Mouse (Mus musculus): ENCODE data around the gene Dnah17. TPM values are rescaled to one million over a fixed set of nuclear protein-coding genes. Genes with fewer than 3 reads are reported as not detected.

Dnah17 gene
- polyA plus RNA-seq, 1 experiment from 2014 or later: 0.17 TPM

DNA sequence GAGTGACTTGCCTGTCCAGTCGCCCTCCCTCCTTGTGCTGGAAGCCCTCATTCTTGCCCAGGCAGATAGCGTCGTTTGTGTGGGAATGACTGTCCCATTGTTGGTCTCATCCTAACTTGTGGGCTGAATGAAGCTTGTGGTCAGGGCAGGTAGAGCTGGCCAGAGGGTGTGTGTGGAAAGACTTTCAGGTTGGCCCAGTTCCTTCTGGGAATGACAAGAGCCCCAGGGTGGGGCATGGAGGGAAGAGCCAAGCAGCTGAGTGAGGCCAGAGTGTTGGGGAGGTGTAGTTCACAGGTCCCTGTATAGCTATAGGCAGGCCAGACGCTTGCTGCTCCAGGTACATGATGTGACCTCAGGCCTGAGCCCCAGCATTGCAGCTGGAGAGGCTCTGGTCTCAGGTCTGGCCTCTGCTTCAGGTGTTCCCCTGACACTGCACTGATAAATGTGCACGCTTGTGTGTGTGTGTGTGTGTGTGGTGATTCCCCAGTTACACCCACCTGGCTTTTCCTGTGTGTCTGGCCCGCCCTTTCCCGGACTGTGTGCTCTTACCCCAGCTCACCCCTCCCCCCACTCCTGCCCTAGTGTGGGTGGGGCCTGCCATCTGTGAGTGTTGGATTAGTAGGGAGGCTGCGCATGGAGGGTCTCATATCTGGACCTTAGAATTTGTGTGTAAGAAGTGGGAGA, 122.8 kb downstream of the Dnah17 start:
- DNase-seq (ENCODE audit: low spot score) (no peak), ATAC-seq (replicated peaks; ENCODE audit: low FRiP score) (no peak)
- H3K36me3 ChIP-seq (ENCODE audit: control insufficient read depth, insufficient read depth, low read length): no peaks in the 10 kb centered on the region; the same call in 1 of the 2 replicates
- H3K4me1 ChIP-seq (replicated peaks; ENCODE audit: control insufficient read depth, insufficient read depth, low read length): peaks cover 4% of the 10 kb centered on the region; the same call in 1 of the 2 replicates
- H3K27me3 ChIP-seq (ENCODE audit: control insufficient read depth, insufficient read depth, low read length): no peaks in the 10 kb centered on the region
- no peak overlapping the region for H3K27ac ChIP-seq (ENCODE audit: low read depth, low read length)
- 80% methylated on average over 8 of the region's 8 CpGs for WGBS
- H3K9ac ChIP-seq (ENCODE audit: low read length): no peak overlapping the region
- no peaks in the 10 kb centered on the region for H3K9me3 ChIP-seq (ENCODE audit: control insufficient read depth, low read length)
- H3K4me2 ChIP-seq (ENCODE audit: low read depth, low read length, severe bottlenecking): no peak overlapping the region
- H3K4me3 ChIP-seq (ENCODE audit: low read depth, low read length): no peak overlapping the region

DNA sequence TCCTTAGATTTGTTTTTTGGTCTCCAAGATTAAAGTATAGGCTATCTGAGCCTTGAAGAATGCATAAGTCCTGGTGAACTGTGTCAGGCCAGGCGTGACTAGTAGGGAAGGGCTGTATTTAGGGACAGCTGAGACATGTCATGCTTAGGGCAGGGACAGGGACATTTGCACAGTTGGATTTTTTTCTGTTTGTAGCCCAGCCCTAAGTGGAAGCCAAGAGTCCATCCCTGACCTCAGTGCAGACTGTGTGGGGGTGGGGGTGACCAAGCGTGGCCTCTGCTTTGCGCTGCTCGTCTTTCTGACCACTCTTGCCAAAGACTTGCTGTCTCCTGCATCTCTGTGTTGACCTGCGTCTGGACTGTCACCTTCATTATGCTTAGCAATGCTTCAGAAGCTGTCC, 126.2 kb downstream of the Dnah17 start:
- Histone ChIP-seq H3K9ac (ENCODE audit: low read length) (no peak overlapping the region), H3K27me3 (ENCODE audit: control insufficient read depth, insufficient read depth, low read length) (no peaks in the 10 kb centered on the region), H3K27ac (ENCODE audit: low read depth, low read length) (no peak overlapping the region), H3K4me1 (replicated peaks; ENCODE audit: control insufficient read depth, insufficient read depth, low read length) (no peaks in the 10 kb centered on the region), H3K36me3 (ENCODE audit: control insufficient read depth, insufficient read depth, low read length) (no peaks in the 10 kb centered on the region; the same call in 1 of the 2 replicates), H3K9me3 (ENCODE audit: control insufficient read depth, low read length) (no peaks in the 10 kb centered on the region), H3K4me2 (ENCODE audit: low read depth, low read length, severe bottlenecking) (no peak overlapping the region), H3K4me3 (ENCODE audit: low read depth, low read length) (no peak overlapping the region)
- ATAC-seq (replicated peaks; ENCODE audit: low FRiP score) (no peak), DNase-seq (ENCODE audit: low spot score) (no peak)
- WGBS: 88% methylated on average over 5 of the region's 5 CpGs

DNA sequence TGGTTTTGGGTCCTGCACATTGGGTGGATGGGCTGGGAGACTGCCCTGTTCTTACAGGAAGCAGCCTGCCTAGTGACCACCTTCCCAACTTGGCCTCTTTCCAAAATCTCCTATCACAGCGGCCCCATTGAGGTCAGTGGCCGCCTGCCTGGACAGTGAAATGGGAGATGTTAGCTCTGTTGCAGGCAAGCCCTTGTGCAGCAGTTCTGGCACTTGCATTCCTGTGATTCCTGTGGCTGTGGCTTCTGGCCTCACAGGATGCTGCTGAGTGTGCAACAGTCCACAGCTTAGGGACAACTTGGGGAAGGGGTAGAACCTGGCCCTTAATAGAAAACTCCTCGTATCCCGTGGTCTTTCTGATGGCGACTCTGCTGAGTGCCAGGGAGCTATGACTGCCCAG, 126.7 kb downstream of the Dnah17 start:
- no peak overlapping the region for H3K9ac ChIP-seq (ENCODE audit: low read length)
- no peak overlapping the region for H3K27ac ChIP-seq (ENCODE audit: low read depth, low read length)
- DNase-seq (ENCODE audit: low spot score) (no peak), ATAC-seq (replicated peaks; ENCODE audit: low FRiP score) (no peak)
- WGBS: 78% methylated on average over 5 of the region's 5 CpGs
- no peaks in the 10 kb centered on the region for H3K4me1 ChIP-seq (replicated peaks; ENCODE audit: control insufficient read depth, insufficient read depth, low read length)
- H3K4me2 ChIP-seq (ENCODE audit: low read depth, low read length, severe bottlenecking): no peak overlapping the region
- no peaks in the 10 kb centered on the region for H3K27me3 ChIP-seq (ENCODE audit: control insufficient read depth, insufficient read depth, low read length)
- H3K4me3 ChIP-seq (ENCODE audit: low read depth, low read length): no peak overlapping the region
- no peaks in the 10 kb centered on the region for H3K9me3 ChIP-seq (ENCODE audit: control insufficient read depth, low read length)
- no peaks in the 10 kb centered on the region; the same call in 1 of the 2 replicates for H3K36me3 ChIP-seq (ENCODE audit: control insufficient read depth, insufficient read depth, low read length)

DNA sequence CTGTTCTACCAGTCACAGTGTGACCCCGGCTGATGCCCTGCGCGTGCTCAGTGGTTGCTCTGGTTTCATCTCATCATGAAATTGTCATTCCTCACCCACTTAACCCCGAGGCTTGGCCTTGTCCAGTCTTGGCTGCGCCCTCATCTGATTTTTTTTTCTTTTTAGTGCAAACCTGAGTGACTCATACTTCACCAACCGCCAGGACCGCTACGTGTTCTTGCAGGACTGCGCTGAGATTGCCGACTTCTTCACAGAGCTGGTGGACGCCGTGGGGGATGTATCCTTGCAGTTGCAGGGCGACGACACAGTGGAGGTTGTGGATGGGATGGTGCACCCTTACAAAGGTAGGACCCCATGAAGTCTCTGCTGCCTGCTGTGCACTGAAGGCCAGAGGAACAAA, 127.3 kb downstream of the Dnah17 start:
- no peak overlapping the region for H3K4me3 ChIP-seq (ENCODE audit: low read depth, low read length)
- 95% methylated on average over 14 of the region's 14 CpGs for WGBS
- no peaks in the 10 kb centered on the region for H3K27me3 ChIP-seq (ENCODE audit: control insufficient read depth, insufficient read depth, low read length)
- no peak overlapping the region for H3K4me2 ChIP-seq (ENCODE audit: low read depth, low read length, severe bottlenecking)
- DNase-seq (ENCODE audit: low spot score) (no peak), ATAC-seq (replicated peaks; ENCODE audit: low FRiP score) (no peak)
- no peaks in the 10 kb centered on the region for H3K9me3 ChIP-seq (ENCODE audit: control insufficient read depth, low read length)
- H3K36me3 ChIP-seq (ENCODE audit: control insufficient read depth, insufficient read depth, low read length): no peaks in the 10 kb centered on the region; the same call in 1 of the 2 replicates
- H3K27ac ChIP-seq (ENCODE audit: low read depth, low read length): no peak overlapping the region
- no peaks in the 10 kb centered on the region for H3K4me1 ChIP-seq (replicated peaks; ENCODE audit: control insufficient read depth, insufficient read depth, low read length)
- no peak overlapping the region for H3K9ac ChIP-seq (ENCODE audit: low read length)

- DNase-seq (ENCODE audit: low spot score): no peak
- no peak overlapping the region for H3K4me2 ChIP-seq (ENCODE audit: low read depth, low read length, severe bottlenecking)
- H3K4me1 ChIP-seq (replicated peaks; ENCODE audit: control insufficient read depth, insufficient read depth, low read length): no peaks in the 10 kb centered on the region
- 90% methylated on average over 7 of the region's 7 CpGs for WGBS
- no peak overlapping the region for H3K9ac ChIP-seq (ENCODE audit: low read length)
- H3K27ac ChIP-seq (ENCODE audit: low read depth, low read length): no peak overlapping the region
- no peaks in the 10 kb centered on the region for H3K9me3 ChIP-seq (ENCODE audit: control insufficient read depth, low read length)
- no peak for ATAC-seq (replicated peaks; ENCODE audit: low FRiP score)
- no peak overlapping the region for H3K4me3 ChIP-seq (ENCODE audit: low read depth, low read length)
- no peaks in the 10 kb centered on the region; the same call in 1 of the 2 replicates for H3K36me3 ChIP-seq (ENCODE audit: control insufficient read depth, insufficient read depth, low read length)
- no peaks in the 10 kb centered on the region for H3K27me3 ChIP-seq (ENCODE audit: control insufficient read depth, insufficient read depth, low read length)
Observed at GRCm38 (mm10) chr11:118000565-118001215, 129.7 kb downstream of the Dnah17 start.

GRCm38 (mm10) chr11:118000083-118000482, 130.4 kb downstream of the Dnah17 start:
- H3K9me3 ChIP-seq (ENCODE audit: control insufficient read depth, low read length): no peaks in the 10 kb centered on the region
- no peak overlapping the region for H3K27ac ChIP-seq (ENCODE audit: low read depth, low read length)
- WGBS: 75% methylated on average over 1 of the region's 1 CpGs
- H3K27me3 ChIP-seq (ENCODE audit: control insufficient read depth, insufficient read depth, low read length): no peaks in the 10 kb centered on the region
- no peak overlapping the region for H3K4me3 ChIP-seq (ENCODE audit: low read depth, low read length)
- DNase-seq (ENCODE audit: low spot score): no peak
- H3K36me3 ChIP-seq (ENCODE audit: control insufficient read depth, insufficient read depth, low read length): no peaks in the 10 kb centered on the region; the same call in 1 of the 2 replicates
- ATAC-seq (replicated peaks; ENCODE audit: low FRiP score): no peak
- H3K4me1 ChIP-seq (replicated peaks; ENCODE audit: control insufficient read depth, insufficient read depth, low read length): no peaks in the 10 kb centered on the region
- no peak overlapping the region for H3K9ac ChIP-seq (ENCODE audit: low read length)
- H3K4me2 ChIP-seq (ENCODE audit: low read depth, low read length, severe bottlenecking): no peak overlapping the region

- no peak overlapping the region for H3K9ac ChIP-seq (ENCODE audit: low read length)
- no peak overlapping the region for H3K27ac ChIP-seq (ENCODE audit: low read depth, low read length)
- H3K9me3 ChIP-seq (ENCODE audit: control insufficient read depth, low read length): no peaks in the 10 kb centered on the region
- no peak overlapping the region for H3K4me2 ChIP-seq (ENCODE audit: low read depth, low read length, severe bottlenecking)
- H3K4me1 ChIP-seq (replicated peaks; ENCODE audit: control insufficient read depth, insufficient read depth, low read length): no peaks in the 10 kb centered on the region
- WGBS: 92% methylated on average over 6 of the region's 6 CpGs
- ATAC-seq (replicated peaks; ENCODE audit: low FRiP score) (no peak), DNase-seq (ENCODE audit: low spot score) (no peak)
- no peak overlapping the region for H3K4me3 ChIP-seq (ENCODE audit: low read depth, low read length)
- no peaks in the 10 kb centered on the region for H3K27me3 ChIP-seq (ENCODE audit: control insufficient read depth, insufficient read depth, low read length)
- no peaks in the 10 kb centered on the region; the same call in 1 of the 2 replicates for H3K36me3 ChIP-seq (ENCODE audit: control insufficient read depth, insufficient read depth, low read length)
Observed at GRCm38 (mm10) chr11:117999260-117999934, 131.0 kb downstream of the Dnah17 start.

- no peak for DNase-seq (ENCODE audit: low spot score)
- WGBS: 93% methylated on average over 4 of the region's 4 CpGs
- no peaks in the 10 kb centered on the region; the same call in 1 of the 2 replicates for H3K36me3 ChIP-seq (ENCODE audit: control insufficient read depth, insufficient read depth, low read length)
- H3K9ac ChIP-seq (ENCODE audit: low read length): no peak overlapping the region
- no peak for ATAC-seq (replicated peaks; ENCODE audit: low FRiP score)
- H3K9me3 ChIP-seq (ENCODE audit: control insufficient read depth, low read length): no peaks in the 10 kb centered on the region
- H3K4me2 ChIP-seq (ENCODE audit: low read depth, low read length, severe bottlenecking): no peak overlapping the region
- no peak overlapping the region for H3K27ac ChIP-seq (ENCODE audit: low read depth, low read length)
- H3K4me1 ChIP-seq (replicated peaks; ENCODE audit: control insufficient read depth, insufficient read depth, low read length): no peaks in the 10 kb centered on the region
- H3K27me3 ChIP-seq (ENCODE audit: control insufficient read depth, insufficient read depth, low read length): no peaks in the 10 kb centered on the region
- H3K4me3 ChIP-seq (ENCODE audit: low read depth, low read length): no peak overlapping the region
Observed at GRCm38 (mm10) chr11:117998356-117998755, 132.1 kb downstream of the Dnah17 start.

Data from forebrain, embryonic 11.5 days (tissue).